Mouse (Mus musculus): ENCODE data around the gene Olfr56. TPM values are rescaled to one million over a fixed set of nuclear protein-coding genes. Genes with fewer than 3 reads are reported as not detected.
"Not testable (repeated sequence)": the region's sequence is repeated elsewhere in the genome, so short reads cannot be mapped to it uniquely, and the experiment has no call there.

Gene Olfr56
- polyA plus RNA-seq (2015; fragmentation: Nextera tagmentation; extraction: Ambion mirVana), result not detected in 2 replicates

DNA sequence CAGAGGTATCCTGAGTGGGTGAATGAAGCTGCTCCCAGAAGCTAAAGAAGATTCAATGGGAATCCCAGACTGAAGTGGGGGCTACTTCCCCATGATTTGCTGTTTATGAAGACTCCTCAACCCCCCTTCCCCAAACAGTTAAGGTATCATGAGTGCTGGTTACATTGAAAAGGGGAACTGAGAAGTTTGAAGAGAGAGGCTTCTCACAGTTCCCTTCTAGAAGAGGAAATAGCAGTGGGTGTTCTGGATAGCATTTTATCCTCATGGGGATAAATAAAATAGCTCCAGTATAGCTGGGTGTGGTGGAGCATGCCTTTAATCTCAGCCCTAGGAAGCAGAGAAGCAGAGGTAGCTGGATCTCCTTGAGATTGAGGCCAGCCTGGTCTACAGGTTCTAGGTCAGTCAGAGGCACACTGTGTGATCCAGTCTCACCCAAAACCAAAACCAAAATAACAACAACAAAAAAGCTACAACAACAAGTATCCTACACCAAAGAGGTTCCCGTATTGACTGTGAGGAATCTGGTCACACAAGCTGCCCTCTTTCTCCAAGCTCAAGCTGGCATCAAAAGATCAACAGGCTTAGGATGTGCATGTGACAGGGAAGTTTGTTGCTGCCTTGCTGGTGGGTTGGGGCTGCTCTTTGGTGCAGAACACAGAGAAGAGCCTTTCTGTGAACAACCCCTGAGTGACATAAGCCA is at the start of gene Olfr56:
Olfr56 (plus strand) TSS at position 650 of the 700 bp plus-strand sequence.
- not testable (repeated sequence) for H3K4me2 ChIP-seq; H3K36me3 ChIP-seq (replicated peaks); ATAC-seq (replicated peaks); H3K27me3 ChIP-seq (replicated peaks); H3K4me3 ChIP-seq; H3K27ac ChIP-seq; H3K4me1 ChIP-seq; H3K9ac ChIP-seq; H3K9me3 ChIP-seq
- no CpG with 5 or more reads among the region's 1 CpGs for WGBS

DNA sequence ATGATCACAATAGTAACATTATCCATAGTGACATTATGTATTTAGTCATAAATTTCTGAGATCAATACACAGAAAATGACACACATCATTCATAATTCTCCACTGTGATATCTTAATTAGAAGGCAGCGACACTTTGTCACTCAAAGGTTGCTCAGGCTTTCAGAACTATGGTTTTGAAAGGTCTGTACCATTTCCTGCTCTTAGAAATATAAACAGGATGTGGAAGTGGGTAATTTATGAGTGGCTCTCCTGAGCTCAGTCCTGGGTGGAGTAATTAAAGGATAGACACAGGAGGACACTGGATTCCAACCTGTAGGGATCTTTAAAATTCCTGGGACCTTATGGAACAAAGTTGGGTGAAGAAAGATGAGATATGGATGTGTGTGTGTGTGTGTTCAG is 45.3 kb upstream of the Olfr56 start:
- not testable (repeated sequence) for H3K4me1 ChIP-seq; ATAC-seq (replicated peaks)
- WGBS, result 76% methylated on average over 1 of the region's 1 CpGs

DNA sequence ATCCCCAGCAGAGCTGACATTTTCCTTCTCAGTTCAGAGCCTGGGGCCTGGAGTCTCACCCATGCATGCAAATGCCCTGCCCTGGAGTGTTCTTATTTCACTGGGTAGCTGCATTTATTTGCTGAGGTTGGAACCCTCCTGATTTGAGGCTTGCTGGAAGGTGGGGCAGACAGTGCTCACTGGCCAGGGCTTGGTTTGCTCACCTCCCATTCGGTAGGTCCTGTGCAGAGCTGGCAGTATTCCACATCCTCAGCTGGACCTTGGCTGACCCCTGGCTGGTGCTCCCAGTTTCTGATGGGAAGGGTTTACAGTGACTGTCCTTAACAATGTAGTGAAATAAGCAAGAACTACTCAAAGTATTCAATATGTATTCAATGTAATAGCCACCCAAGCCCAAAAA is 44.8 kb upstream of the Olfr56 start:
- not testable (repeated sequence) for H3K27me3 ChIP-seq (replicated peaks); H3K9ac ChIP-seq; H3K4me3 ChIP-seq; H3K36me3 ChIP-seq (replicated peaks); H3K4me2 ChIP-seq; H3K9me3 ChIP-seq; H3K27ac ChIP-seq; ATAC-seq (replicated peaks); H3K4me1 ChIP-seq
- WGBS, result 46% methylated on average over 1 of the region's 1 CpGs

More for the DNA sequence above, 45.3 kb upstream of the Olfr56 start:
- H3K4me3 ChIP-seq; H3K9me3 ChIP-seq; H3K9ac ChIP-seq; H3K4me2 ChIP-seq; H3K27ac ChIP-seq; H3K27me3 ChIP-seq (replicated peaks); H3K36me3 ChIP-seq (replicated peaks): not testable (repeated sequence)

DNA sequence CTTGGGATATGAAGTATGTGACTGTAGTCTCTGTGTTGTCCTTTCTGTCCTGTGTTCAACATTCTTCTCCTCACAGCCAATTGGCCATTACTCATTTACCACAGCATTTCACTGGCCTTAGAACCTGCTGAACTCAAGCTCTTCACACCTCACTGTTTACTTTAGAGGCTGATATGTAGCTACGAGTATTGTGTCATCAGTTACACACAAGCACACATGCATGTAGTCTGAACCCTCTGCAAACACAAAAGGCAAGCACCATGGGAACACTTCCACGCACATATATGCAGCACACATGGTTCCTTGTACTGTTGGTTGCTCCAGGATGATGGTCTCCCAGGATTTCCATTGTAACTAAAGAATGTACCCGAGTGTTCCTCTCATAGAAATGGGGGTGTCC is 43.4 kb upstream of the Olfr56 start:
- not testable (repeated sequence) for H3K9ac ChIP-seq; H3K4me2 ChIP-seq; H3K9me3 ChIP-seq; ATAC-seq (replicated peaks); H3K27ac ChIP-seq; H3K4me1 ChIP-seq; H3K36me3 ChIP-seq (replicated peaks); H3K27me3 ChIP-seq (replicated peaks); H3K4me3 ChIP-seq
- no CpG with 5 or more reads among the region's 3 CpGs for WGBS

DNA sequence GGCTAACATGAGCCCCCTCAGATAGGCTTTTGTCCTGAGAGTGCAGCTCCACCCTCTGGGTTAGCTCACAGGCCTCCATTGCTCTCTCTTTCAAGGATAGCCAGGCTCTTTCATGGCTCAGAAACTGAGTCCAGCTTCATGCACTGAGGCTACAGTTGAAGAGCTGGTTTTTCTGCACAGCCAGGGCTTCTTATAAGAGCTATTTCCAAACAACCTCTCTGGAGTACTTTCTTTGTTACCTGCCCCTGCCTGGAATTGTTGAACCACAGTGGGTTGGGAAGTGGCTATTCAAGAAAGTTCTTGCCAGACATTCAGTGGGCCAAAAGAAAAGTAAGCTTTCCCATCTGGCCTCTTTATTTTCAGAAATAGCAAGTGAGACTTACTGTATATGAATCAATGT is 39.4 kb upstream of the Olfr56 start:
- H3K27ac ChIP-seq; H3K4me2 ChIP-seq; H3K36me3 ChIP-seq (replicated peaks); H3K9me3 ChIP-seq; H3K4me3 ChIP-seq; H3K27me3 ChIP-seq (replicated peaks); H3K9ac ChIP-seq; ATAC-seq (replicated peaks); H3K4me1 ChIP-seq: not testable (repeated sequence)

DNA sequence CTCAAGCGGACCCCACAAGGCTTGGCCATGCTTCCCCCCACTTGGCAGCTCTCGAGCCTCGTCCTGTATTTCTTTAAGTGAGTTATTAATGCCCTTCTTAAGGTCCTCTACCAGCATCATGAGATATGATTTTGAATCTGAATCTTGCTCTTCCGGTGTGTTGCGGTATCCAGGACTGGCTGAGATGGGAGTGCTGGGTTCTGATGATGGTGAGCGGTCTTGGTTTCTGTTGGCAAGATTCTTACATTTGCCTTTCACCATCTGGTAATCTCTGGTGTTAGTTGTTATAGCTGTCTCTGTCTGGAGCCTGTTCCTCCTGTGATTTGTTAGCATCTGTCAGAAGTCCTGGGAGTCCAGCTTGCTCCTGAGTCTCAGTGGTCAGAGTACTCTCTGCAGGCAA is 32.6 kb upstream of the Olfr56 start, which contains the start of gene Psme2b:
Psme2b (minus strand) TSS at position 101 of the 400 bp plus-strand sequence.
- H3K4me3 ChIP-seq; H3K9ac ChIP-seq; H3K4me1 ChIP-seq; H3K36me3 ChIP-seq (replicated peaks); H3K27me3 ChIP-seq (replicated peaks); ATAC-seq (replicated peaks); H3K9me3 ChIP-seq; H3K4me2 ChIP-seq; H3K27ac ChIP-seq: not testable (repeated sequence)
- WGBS, result 93% methylated on average over 6 of the region's 6 CpGs

DNA sequence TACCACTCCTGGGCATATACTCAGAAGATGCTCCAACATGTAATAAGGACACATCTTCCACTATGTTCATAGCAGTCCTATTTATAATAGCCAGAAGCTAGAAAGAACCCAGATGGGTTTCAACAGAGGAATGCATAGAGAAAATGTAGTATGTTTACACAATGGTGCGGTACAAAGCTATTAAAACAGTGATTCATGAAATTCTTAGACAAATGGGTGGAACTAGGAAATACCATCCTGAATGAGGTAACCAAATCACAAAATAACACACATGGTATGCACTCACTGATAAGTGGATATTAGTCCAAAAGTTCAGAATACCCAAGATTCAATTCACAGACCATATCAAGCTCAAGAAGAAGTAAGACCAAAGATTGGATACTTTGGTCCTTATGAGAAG is 4.0 kb upstream of the Olfr56 start:
- ATAC-seq (replicated peaks); H3K9me3 ChIP-seq; H3K4me3 ChIP-seq; H3K9ac ChIP-seq; H3K27ac ChIP-seq; H3K4me2 ChIP-seq; H3K4me1 ChIP-seq; H3K36me3 ChIP-seq (replicated peaks); H3K27me3 ChIP-seq (replicated peaks): not testable (repeated sequence)
- WGBS, result no CpG with 5 or more reads among the region's 1 CpGs

DNA sequence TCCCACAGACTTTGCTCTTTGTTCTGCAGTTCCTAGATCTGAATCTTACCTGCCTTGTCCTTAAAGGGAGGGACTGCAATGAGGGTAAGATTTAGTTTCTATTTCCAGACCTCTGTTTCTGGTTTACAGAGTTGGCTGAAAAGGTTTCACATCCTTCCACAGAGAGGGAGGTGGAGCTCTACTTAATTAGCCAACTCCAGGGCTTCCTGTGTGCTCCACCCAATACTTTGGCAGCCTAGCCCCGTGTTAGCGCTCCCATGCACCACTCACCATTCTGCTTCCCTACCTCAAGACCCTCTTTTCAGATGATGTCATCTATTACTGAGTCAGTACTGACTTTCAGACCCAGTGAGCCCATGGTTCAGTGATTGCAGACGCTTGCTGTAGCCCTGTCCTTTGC is 562 bp downstream of the Olfr56 start, which contains the start of gene 9930111J21Rik1:
9930111J21Rik1 (minus strand) TSS at position 148 of the 400 bp plus-strand sequence.
- H3K4me2 ChIP-seq, H3K4me1 ChIP-seq: not testable (repeated sequence)
- no CpG with 5 or more reads among the region's 3 CpGs for WGBS

DNA sequence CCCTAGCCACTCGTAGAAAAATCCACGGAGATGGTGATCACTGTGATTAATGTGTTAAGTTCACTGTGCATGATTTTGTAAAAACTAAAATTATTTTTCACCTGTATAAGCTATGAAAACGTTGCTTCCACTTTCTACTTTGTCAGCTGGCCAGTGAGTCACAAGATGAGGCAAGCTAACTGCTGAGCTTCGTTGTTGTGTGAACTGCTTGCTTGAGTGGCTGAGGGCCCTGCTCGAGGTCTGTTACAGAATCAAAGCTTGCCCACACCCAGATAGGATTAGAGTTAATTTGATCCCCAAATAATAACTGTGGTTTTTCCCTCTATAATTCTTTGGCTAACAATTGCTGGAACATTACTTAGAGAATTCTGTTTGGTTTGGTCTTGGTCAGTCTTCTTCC is 1.4 kb downstream of the Olfr56 start:
- not testable (repeated sequence) for H3K4me3 ChIP-seq; H3K27ac ChIP-seq; H3K36me3 ChIP-seq (replicated peaks); H3K4me2 ChIP-seq; H3K4me1 ChIP-seq; H3K9ac ChIP-seq; H3K9me3 ChIP-seq; ATAC-seq (replicated peaks); H3K27me3 ChIP-seq (replicated peaks)
- WGBS, result no CpG with 5 or more reads among the region's 5 CpGs

More for the DNA sequence above, 562 bp downstream of the Olfr56 start, which contains the start of gene 9930111J21Rik1:
- H3K36me3 ChIP-seq (replicated peaks); H3K27ac ChIP-seq; ATAC-seq (replicated peaks); H3K27me3 ChIP-seq (replicated peaks); H3K9ac ChIP-seq; H3K4me3 ChIP-seq; H3K9me3 ChIP-seq: not testable (repeated sequence)

DNA sequence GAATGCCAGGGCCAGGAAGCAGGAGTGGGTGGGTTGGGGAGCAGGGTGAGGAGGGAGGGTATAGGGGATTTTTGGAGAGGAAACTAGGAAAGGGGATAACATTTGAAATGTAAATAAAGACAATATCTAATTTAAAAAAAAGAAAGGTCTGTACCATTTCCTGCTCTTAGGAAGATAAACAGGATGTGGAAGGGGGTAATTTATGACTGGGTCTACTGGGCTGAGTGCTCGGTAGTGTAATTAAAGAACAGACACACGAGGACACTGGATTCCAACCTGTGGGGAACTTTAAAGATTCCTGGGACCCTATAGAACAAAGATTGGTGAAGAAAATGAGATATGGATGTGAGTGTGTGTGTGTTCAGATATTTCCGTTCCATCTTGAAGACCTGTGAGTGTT is 4.2 kb downstream of the Olfr56 start:
- not testable (repeated sequence) for H3K27me3 ChIP-seq (replicated peaks); H3K4me1 ChIP-seq; H3K4me3 ChIP-seq; H3K9ac ChIP-seq; H3K36me3 ChIP-seq (replicated peaks); H3K9me3 ChIP-seq; H3K27ac ChIP-seq; H3K4me2 ChIP-seq; ATAC-seq (replicated peaks)
- WGBS, result no CpG with 5 or more reads among the region's 3 CpGs

DNA sequence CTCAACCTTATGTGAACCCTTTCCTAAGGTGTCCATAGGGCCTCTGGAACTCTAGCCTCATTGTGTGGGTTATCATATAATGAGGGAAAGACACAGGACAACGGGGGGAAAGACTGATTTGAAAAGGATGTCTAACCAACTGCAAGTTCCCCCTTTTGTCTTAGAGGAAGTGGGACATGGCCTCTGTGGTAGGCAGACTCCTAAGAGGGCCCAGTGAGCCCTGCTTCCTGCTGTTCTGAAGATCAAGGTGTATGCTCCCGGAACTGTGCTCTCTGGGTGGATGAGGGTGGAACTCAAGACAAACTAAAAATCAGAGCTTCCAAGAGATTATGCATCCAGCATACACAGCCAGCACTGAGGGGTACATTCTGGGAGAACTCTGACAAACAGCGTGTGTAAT is 9.5 kb downstream of the Olfr56 start:
- H3K4me2 ChIP-seq; ATAC-seq (replicated peaks); H3K4me3 ChIP-seq; H3K27me3 ChIP-seq (replicated peaks); H3K4me1 ChIP-seq; H3K27ac ChIP-seq; H3K9me3 ChIP-seq; H3K36me3 ChIP-seq (replicated peaks); H3K9ac ChIP-seq: not testable (repeated sequence)
- 77% methylated on average over 2 of the region's 3 CpGs for WGBS

DNA sequence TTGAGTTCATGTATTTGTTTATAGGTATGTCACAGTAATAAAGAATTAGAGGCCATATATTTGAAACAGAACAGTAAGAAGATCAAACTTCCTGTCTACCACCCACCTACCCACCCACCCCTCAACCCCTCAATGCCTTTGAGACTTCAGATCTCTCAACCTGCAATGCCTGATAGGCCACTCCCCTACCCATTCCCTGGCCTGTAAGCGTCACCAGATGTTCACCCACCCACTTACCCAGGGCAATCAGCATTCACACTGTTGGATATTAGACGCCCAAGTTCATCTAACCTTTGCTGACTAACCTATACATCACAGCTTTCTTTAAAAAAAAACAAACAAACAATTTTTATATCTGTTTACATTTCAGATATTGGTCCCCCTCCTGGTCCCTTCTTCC is 11.3 kb downstream of the Olfr56 start:
- not testable (repeated sequence) for H3K9me3 ChIP-seq; H3K9ac ChIP-seq; H3K36me3 ChIP-seq (replicated peaks); H3K4me1 ChIP-seq; H3K4me2 ChIP-seq; ATAC-seq (replicated peaks); H3K27me3 ChIP-seq (replicated peaks); H3K4me3 ChIP-seq; H3K27ac ChIP-seq
- WGBS, result 73% methylated on average over 2 of the region's 2 CpGs

DNA sequence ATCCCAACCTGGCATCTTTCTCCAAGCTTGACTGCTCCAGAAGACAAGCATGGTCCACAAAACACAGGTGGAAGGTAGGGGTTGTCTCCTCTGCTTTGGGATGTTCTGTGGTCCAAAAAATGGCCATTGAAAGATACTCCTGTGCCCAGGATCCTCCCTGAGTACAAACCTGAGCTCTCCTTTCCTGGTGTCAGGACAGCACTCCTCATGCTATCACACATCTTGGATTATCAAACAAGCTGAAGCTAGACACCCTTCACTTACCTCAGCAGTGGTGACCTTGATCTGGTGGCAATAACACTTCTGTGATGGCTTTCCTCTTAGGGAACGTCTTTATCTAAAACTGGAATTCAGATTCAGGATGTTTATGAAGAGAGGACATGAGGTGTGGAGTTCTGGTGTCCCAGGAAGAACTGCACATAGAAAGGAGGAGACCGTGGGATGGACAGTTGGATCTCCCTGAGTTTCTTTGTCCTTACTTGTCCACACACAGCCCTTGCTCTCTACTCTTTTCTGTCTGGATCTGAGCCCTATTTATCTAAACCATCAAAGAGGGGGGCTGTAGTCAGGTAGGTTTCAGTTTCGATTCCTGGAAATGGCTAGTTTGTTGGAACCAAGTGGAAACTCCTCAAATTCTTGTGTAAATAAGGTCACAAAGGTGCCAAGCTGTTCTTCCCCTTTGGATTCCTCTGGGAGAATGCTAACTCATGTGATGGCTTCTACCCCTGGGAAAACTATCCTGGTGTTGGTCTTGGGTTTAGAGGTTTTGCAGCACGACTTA is 13.2 kb downstream of the Olfr56 start, which contains the start of gene Gm12185:
Gm12185 (minus strand) TSS at position 487 of the 781 bp plus-strand sequence.
- not testable (repeated sequence) for ATAC-seq (replicated peaks); H3K9ac ChIP-seq; H3K4me2 ChIP-seq; H3K4me1 ChIP-seq; H3K27ac ChIP-seq; H3K27me3 ChIP-seq (replicated peaks); H3K9me3 ChIP-seq; H3K4me3 ChIP-seq; H3K36me3 ChIP-seq (replicated peaks)
- WGBS, result 69% methylated on average over 4 of the region's 4 CpGs
